Mouse (Mus musculus): Measurements from ENCODE around the gene Pacs2.

Gene Pacs2

GRCm38 (mm10) chr12:113044916-113045677 lies 30.8 kb downstream of the Pacs2 start:
- peak in 1 of 2 experiments; percentile 49 for DNase-seq

GRCm38 (mm10) chr12:113046861-113047260 lies 32.6 kb downstream of the Pacs2 start:
- DNase-seq = peak; percentile 49 to 63

GRCm38 (mm10) chr12:113048103-113048502 lies 33.8 kb downstream of the Pacs2 start:
- no peak for DNase-seq

GRCm38 (mm10) chr12:113049836-113050235 lies 35.5 kb downstream of the Pacs2 start:
- peak; percentile 57 to 72 for DNase-seq

- DNase-seq = no peak
Measured at GRCm38 (mm10) chr12:113050671-113051070, 36.4 kb downstream of the Pacs2 start.

- DNase-seq = no peak
Measured at GRCm38 (mm10) chr12:113051628-113052403, 37.5 kb downstream of the Pacs2 start.

- no peak for DNase-seq
Measured at GRCm38 (mm10) chr12:113056089-113056488, 41.8 kb downstream of the Pacs2 start.

- no peak for DNase-seq
Measured at GRCm38 (mm10) chr12:113060178-113060577, 45.9 kb downstream of the Pacs2 start.

GRCm38 (mm10) chr12:113061606-113062005 lies 47.3 kb downstream of the Pacs2 start:
- no peak for DNase-seq

- no peak for DNase-seq
Measured at GRCm38 (mm10) chr12:113062201-113062600, 47.9 kb downstream of the Pacs2 start.

- DNase-seq = no peak
Measured at GRCm38 (mm10) chr12:113063700-113064099, 49.4 kb downstream of the Pacs2 start.

- no peak for DNase-seq
Measured at GRCm38 (mm10) chr12:113068002-113068401, 53.7 kb downstream of the Pacs2 start.

- DNase-seq = no peak
Measured at GRCm38 (mm10) chr12:113069389-113069788, 55.1 kb downstream of the Pacs2 start.

GRCm38 (mm10) chr12:113071321-113071720 lies 57.0 kb downstream of the Pacs2 start:
- no peak for DNase-seq

GRCm38 (mm10) chr12:113071827-113072226 lies 57.5 kb downstream of the Pacs2 start:
- DNase-seq = no peak

GRCm38 (mm10) chr12:113073420-113074328 lies 59.4 kb downstream of the Pacs2 start:
- peak in 1 of 2 experiments; percentile 34 for DNase-seq

GRCm38 (mm10) chr12:113074329-113075062 lies 60.2 kb downstream of the Pacs2 start, which contains the start of gene Tex22:
Gene Tex22 (plus strand): TSS chr12:113074502.
- peak; percentile 70 to 73 for DNase-seq

GRCm38 (mm10) chr12:113075063-113075454 lies 60.8 kb downstream of the Pacs2 start:
- peak; percentile 80 to 85 for DNase-seq

GRCm38 (mm10) chr12:113075486-113075885 lies 61.2 kb downstream of the Pacs2 start:
- DNase-seq = no peak

GRCm38 (mm10) chr12:113087276-113087675 lies 73.0 kb downstream of the Pacs2 start:
- no peak for DNase-seq

GRCm38 (mm10) chr12:113088026-113088425 lies 73.7 kb downstream of the Pacs2 start:
- DNase-seq = no peak

GRCm38 (mm10) chr12:113089107-113089506 lies 74.8 kb downstream of the Pacs2 start:
- no peak for DNase-seq
